Comparison of ENCODE assay signal across 9 mouse cellular contexts in the genomic region with DNA sequence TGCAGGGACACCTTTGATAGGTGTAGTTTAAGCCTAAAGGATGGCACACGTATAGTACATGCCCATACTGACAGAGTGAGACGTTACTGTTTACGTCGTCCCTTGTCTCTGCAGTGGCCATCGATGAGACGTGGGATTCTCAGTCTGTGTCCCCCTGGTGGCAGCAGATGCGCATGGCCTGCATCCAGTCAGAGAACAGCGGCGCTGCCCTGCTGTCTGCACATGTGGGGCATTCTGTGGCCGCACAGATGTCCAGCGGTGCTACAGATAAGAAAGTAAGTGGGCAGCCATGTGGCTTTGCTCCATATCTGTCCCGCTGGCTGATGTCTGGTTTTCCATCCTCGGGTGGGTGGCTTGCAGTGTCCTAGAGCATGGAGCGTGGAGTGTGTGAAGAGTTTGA. TPM values are rescaled to one million over a fixed set of nuclear protein-coding genes. Genes with fewer than 3 reads are reported as not detected.
DNase-seq lines count a peak whose midpoint lies in the region; ATAC-seq lines count a peak whose summit lies in the region.
"Had no signal": no experiment of that assay in that cellular context is flagged by ENCODE, and none has a peak within 500 bp of the region (broad histone marks: within the 10 kb centered on the region; RNA-seq: fewer than 3 reads in every experiment).

No protein-coding gene starts in this region.

- no peak; the same call in 1 of the 2 replicates for ATAC-seq in kidney, embryonic 15.5 days (replicated peaks; ENCODE audit: low FRiP score)
- peak; percentile 59 to 72; a peak in 3 of 4 replicates for ATAC-seq in hematopoietic stem cell, adult 5-6 weeks (replicated peaks in 1 of 2; ENCODE audit: insufficient read depth in 1 of 2, low FRiP score in 2 of 2, low TSS enrichment in 1 of 2, low read depth in 1 of 2, poor library complexity in 2 of 2, severe bottlenecking in 2 of 2)
- ATAC-seq in midbrain, embryonic 12.5 days (ENCODE audit: low FRiP score, low read depth) = peak; percentile 34; the same call in 1 of the 2 replicates

- no peaks in the 10 kb centered on the region for H3K27me3 ChIP-seq in kidney, embryonic 15.5 days
- H3K27me3 ChIP-seq in midbrain, embryonic 12.5 days = no peaks in the 10 kb centered on the region
- H3K27me3 ChIP-seq: embryonic facial prominence, embryonic 15.5 days had no signal

- no peak overlapping the region for H3K27ac ChIP-seq in kidney, embryonic 15.5 days
- no peak overlapping the region for H3K27ac ChIP-seq in midbrain, embryonic 12.5 days (replicated peaks)
- H3K27ac ChIP-seq: embryonic facial prominence, embryonic 15.5 days had no signal

- H3K4me1 ChIP-seq in kidney, embryonic 15.5 days = no peaks in the 10 kb centered on the region
- no peaks in the 10 kb centered on the region for H3K4me1 ChIP-seq in midbrain, embryonic 12.5 days
- H3K4me1 ChIP-seq: embryonic facial prominence, embryonic 15.5 days had no signal

- H3K36me3 ChIP-seq in kidney, embryonic 15.5 days = peaks cover 89% of the 10 kb centered on the region
- H3K36me3 ChIP-seq in midbrain, embryonic 12.5 days = peaks cover 80% of the 10 kb centered on the region

- DNase-seq in kidney, postnatal 10 days = peak; percentile 45
- DNase-seq in ES-CJ7 (ENCODE audit: low read depth, low spot score) (peak; percentile 59), ZHBTc4 (ENCODE audit: low read depth, low spot score) (peak; percentile 59)
- no peak for DNase-seq in ovary, postnatal 36 days (ENCODE audit: low spot score)

- no peak overlapping the region for H3K4me3 ChIP-seq in kidney, embryonic 15.5 days (replicated peaks)
- H3K4me3 ChIP-seq in midbrain, embryonic 12.5 days = no peak overlapping the region
- H3K4me3 ChIP-seq: embryonic facial prominence, embryonic 15.5 days; myocyte had no signal

- no peak overlapping the region for H3K9ac ChIP-seq in kidney, embryonic 15.5 days
- no peak overlapping the region for H3K9ac ChIP-seq in midbrain, embryonic 12.5 days (replicated peaks)
- H3K9ac ChIP-seq: embryonic facial prominence, embryonic 15.5 days had no signal

- no peak overlapping the region for H3K4me2 ChIP-seq in kidney, embryonic 15.5 days
- no peak overlapping the region for H3K4me2 ChIP-seq in midbrain, embryonic 12.5 days (replicated peaks)
- H3K4me2 ChIP-seq: embryonic facial prominence, embryonic 15.5 days had no signal

- 62% methylated on average over 14 of the region's 14 CpGs for WGBS in kidney, embryonic 15.5 days
- 60% methylated on average over 14 of the region's 14 CpGs for WGBS in midbrain, embryonic 12.5 days

- no peaks in the 10 kb centered on the region for H3K9me3 ChIP-seq in kidney, embryonic 15.5 days (replicated peaks)
- no peaks in the 10 kb centered on the region for H3K9me3 ChIP-seq in midbrain, embryonic 12.5 days
- H3K9me3 ChIP-seq: embryonic facial prominence, embryonic 15.5 days had no signal

RNA-seq across cellular contexts. Expression of a gene that starts 58.6 kb away (rescaled TPM):
- 20.2 and 20.9 TPM in 2 replicates for polyA plus RNA-seq in kidney, embryonic 15.5 days (2015; fragmentation: Nextera tagmentation; extraction: Ambion mirVana)
- 49.9 and 50.2 TPM in 2 replicates for total RNA-seq in hematopoietic stem cell, adult 5-6 weeks (2017)
- polyA plus RNA-seq in midbrain, embryonic 12.5 days (2016; fragmentation: Nextera tagmentation; extraction: Ambion mirVana) = 25.0 and 26.2 TPM in 2 replicates
